Mouse (Mus musculus): Measurements from ENCODE around the gene Iqgap2.

- TF ChIP-seq CTCF (IDR thresholded peaks at IDR 0.05; ENCODE audit: borderline replicate concordance, insufficient read depth, low read length) = no peak
- TF ChIP-seq POLR2A (IDR thresholded peaks at IDR 0.05; ENCODE audit: low read depth, low read length) = no peak
Observed at GRCm38 (mm10) chr13:95913046-95913406, 21.3 kb upstream of the Iqgap2 start.

All from embryonic fibroblast, embryonic 13.5 days (primary cell).